38 mouse cellular contexts compared by ENCODE assay signal in the genomic region with DNA sequence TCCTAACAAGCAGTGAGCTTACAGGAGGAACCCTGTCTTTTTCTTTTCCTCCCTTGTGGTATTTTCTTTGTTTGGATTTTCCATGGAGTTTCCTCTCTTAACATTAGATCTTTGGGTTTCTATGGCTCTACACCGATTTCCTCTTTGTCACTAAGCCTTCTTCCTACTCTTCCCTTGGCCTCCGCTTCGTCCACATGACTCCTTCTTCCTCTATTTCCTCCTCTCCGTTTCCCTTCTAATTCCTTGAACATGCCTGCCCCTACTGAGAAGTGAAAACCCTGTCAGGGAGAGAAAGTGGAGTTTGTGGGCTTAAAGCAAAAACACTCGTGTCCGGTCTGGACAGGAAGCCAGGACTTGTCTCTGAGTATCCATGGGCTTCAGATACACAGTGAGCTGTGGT. TPM values are rescaled to one million over a fixed set of nuclear protein-coding genes. Genes with fewer than 3 reads are reported as not detected.
"Had no signal": no experiment of that assay in that cellular context is flagged by ENCODE, and none has a peak within 500 bp of the region (broad histone marks: within the 10 kb centered on the region; RNA-seq: fewer than 3 reads in every experiment).

No protein-coding gene starts in this region.

- DNase-seq: gastrocnemius, adult 2 months; gastrocnemius, postnatal 10 days; gastrocnemius, postnatal 25 days; heart, postnatal 14 days; heart, postnatal 36 days; kidney, adult 11 months; kidney, adult 2 months; kidney, adult 9 months; kidney, postnatal 14 days; kidney, postnatal 36 days; left cerebral cortex, postnatal 4 days; liver, embryonic 13.5 days had no signal

- ATAC-seq: hindbrain, postnatal 0 days; intestine, embryonic 16.5 days had no signal

- H3K4me1 ChIP-seq: heart, embryonic 10.5 days; heart, embryonic 12.5 days; hindbrain, embryonic 13.5 days; hindbrain, embryonic 15.5 days; kidney, embryonic 15.5 days; limb, embryonic 13.5 days; limb, embryonic 15.5 days; liver, embryonic 13.5 days had no signal

- H3K9me3 ChIP-seq: heart, embryonic 10.5 days; heart, embryonic 12.5 days; hindbrain, embryonic 13.5 days; hindbrain, embryonic 15.5 days; kidney, embryonic 15.5 days; limb, embryonic 13.5 days; limb, embryonic 15.5 days; liver, embryonic 13.5 days had no signal

- H3K27me3 ChIP-seq: heart, embryonic 12.5 days; hindbrain, embryonic 13.5 days; hindbrain, embryonic 15.5 days; kidney, embryonic 15.5 days; limb, embryonic 13.5 days; limb, embryonic 15.5 days; liver, embryonic 13.5 days had no signal

- H3K4me2 ChIP-seq: heart, embryonic 12.5 days; hindbrain, embryonic 13.5 days; hindbrain, embryonic 15.5 days; kidney, embryonic 15.5 days; limb, embryonic 13.5 days; limb, embryonic 15.5 days; liver, embryonic 11.5 days; liver, embryonic 13.5 days had no signal

- H3K9ac ChIP-seq: heart, embryonic 12.5 days; hindbrain, embryonic 13.5 days; hindbrain, embryonic 15.5 days; kidney, embryonic 15.5 days; limb, embryonic 13.5 days; limb, embryonic 15.5 days; liver, embryonic 13.5 days had no signal

- H3K4me3 ChIP-seq: gastrocnemius, adult 2 months; heart, embryonic 10.5 days; heart, embryonic 12.5 days; hindbrain, embryonic 13.5 days; hindbrain, embryonic 15.5 days; kidney, embryonic 15.5 days; layer of hippocampus, adult 2 months; left cerebral cortex, adult 2 months; limb, embryonic 13.5 days; limb, embryonic 15.5 days; liver, embryonic 13.5 days had no signal

- H3K36me3 ChIP-seq: heart, embryonic 10.5 days; heart, embryonic 12.5 days; hindbrain, embryonic 13.5 days; hindbrain, embryonic 15.5 days; kidney, embryonic 15.5 days; limb, embryonic 13.5 days; limb, embryonic 15.5 days; liver, embryonic 13.5 days had no signal

- H3K27ac ChIP-seq: gastrocnemius, adult 2 months; heart, embryonic 10.5 days; hindbrain, embryonic 13.5 days; hindbrain, embryonic 15.5 days; hindbrain, postnatal 0 days; kidney, embryonic 15.5 days; kidney, postnatal 0 days; layer of hippocampus, adult 2 months; left cerebral cortex, adult 2 months; limb, embryonic 13.5 days; limb, embryonic 15.5 days; liver, embryonic 13.5 days had no signal

RNA-seq across cellular contexts. Expression of a gene that starts 27.0 kb away (rescaled TPM):
- total RNA-seq: gastrocnemius, adult 2 months; gastrocnemius, postnatal 10 days; gastrocnemius, postnatal 25 days; gastrocnemius, postnatal 4 days; heart, adult 18-20 months; heart, adult 8-10 months; heart, postnatal 14 days; heart, postnatal 36 days; hematopoietic stem cell, adult 5-6 weeks; hindbrain, postnatal 0 days; layer of hippocampus, adult 2 months; layer of hippocampus, postnatal 10 days; layer of hippocampus, postnatal 25 days; left cerebral cortex, adult 2 months; left cerebral cortex, postnatal 10 days; left cerebral cortex, postnatal 25 days; left cerebral cortex, postnatal 4 days had no signal
- polyA plus RNA-seq: frontal cortex, adult 2 months; heart, embryonic 10.5 days; heart, embryonic 14.5 days; heart, embryonic 16.5 days; hindbrain, embryonic 11.5 days; hindbrain, embryonic 15.5 days; hindbrain, postnatal 0 days; intestine, embryonic 14.5 days; intestine, embryonic 16.5 days; kidney, embryonic 15.5 days; liver, embryonic 11.5 days; liver, embryonic 13.5 days had no signal
